Mouse (Mus musculus): ENCODE results near the gene Abraxas1. TPM values are rescaled to one million over a fixed set of nuclear protein-coding genes. Genes with fewer than 3 reads are reported as not detected.

The Abraxas1 gene
- polyA plus RNA-seq (2012; rRNA removed): 3.8 and 5.9 TPM in 2 replicates

DNA sequence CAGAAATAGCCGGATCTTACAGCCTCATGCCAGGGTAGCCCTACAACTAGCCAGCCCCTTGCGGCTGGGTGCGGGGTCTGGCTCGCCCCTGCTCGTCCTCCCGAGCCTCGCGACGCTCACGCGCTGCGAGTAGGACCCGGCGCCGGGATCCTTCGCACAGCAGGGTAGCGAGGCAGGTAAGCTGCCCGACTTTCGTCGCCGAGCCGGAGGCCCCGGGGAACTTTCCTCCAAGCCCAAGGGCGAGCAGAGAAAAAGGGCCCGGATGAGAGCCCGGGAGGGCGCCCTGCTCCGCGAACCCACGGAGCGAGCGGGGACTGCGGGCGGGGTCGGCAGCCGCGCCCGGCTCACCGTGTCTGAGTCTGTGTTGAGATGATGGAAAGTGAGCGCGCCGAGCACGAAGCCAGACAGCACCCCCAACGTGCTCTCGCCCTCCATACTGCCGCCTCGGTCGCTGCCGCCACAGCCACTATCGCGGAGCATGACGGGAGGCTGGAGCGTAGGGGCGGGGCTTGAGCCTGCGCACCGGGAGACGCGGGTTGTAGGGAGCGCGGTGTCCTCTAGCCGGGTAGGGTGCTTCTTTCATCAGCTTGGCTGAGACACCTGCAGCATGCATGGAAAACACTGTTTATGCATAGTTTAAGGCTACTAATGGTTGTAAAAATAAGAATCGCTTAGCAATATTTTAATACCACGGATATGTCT, at the start of gene Abraxas1:
Gene Abraxas1 (minus strand): TSS at position 483 of the 702 bp plus-strand sequence.

GRCm38 (mm10) chr5:100845485-100845847, 24.7 kb upstream of the Abraxas1 start, which contains the start of gene Gpat3:
Gene Gpat3 (plus strand): TSS chr5:100845713.

DNA sequence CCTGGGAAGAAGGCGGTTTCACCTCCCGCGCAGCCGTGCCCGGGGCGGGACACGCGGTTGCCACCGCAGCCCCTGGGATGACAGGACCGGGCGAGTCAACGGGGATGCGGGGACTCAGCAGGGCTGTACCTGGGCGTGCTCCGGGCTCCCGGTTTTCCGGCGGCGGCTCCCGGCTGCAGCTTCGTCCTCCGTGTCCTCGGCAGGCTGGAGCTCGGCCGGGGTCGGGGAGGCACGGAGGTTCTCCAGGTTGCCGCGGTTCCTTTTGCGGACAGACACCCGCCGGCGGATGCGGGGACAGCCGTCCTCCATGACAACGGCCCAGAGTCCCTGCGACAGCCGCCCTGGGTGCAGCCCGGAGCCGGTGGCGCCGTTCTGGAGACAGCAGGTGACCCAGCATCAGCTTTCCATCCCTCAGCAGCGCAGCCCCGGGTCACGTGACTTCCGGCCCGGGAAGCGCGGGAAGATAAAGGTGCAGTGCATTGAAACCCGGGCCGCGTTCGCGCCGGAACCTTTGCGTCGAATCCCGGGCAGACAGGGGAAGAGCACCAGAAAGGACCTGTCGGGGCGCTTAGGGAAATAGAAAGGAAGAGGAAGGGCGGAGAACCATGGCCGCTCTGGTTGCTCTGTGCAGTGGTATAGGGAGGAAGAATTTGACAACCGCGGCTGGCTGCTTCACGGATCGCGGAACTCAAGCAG, 22.5 kb downstream of the Abraxas1 start, which contains the start of the genes Helq and Mrps18c:
Gene Helq (minus strand): TSS at position 434 of the 696 bp plus-strand sequence.
Gene Mrps18c (plus strand): TSS at position 463 of the 696 bp plus-strand sequence.

Other genes with a start within 250 kb of the Abraxas1 start
- gene Plac8, start 248.7 kb downstream of the Abraxas1 start, polyA plus RNA-seq (2012; rRNA removed): 50.6 and 73.0 TPM in 2 replicates
- gene Coq2, start 145.8 kb downstream of the Abraxas1 start, polyA plus RNA-seq (2012; rRNA removed): 195 and 237 TPM in 2 replicates
- gene Hpse, start 101.2 kb downstream of the Abraxas1 start, polyA plus RNA-seq (2012; rRNA removed): 2.7 and 4.0 TPM in 2 replicates
- 7.1 and 7.8 TPM in 2 replicates for gene Helq, start 22.4 kb downstream of the Abraxas1 start, polyA plus RNA-seq (2012; rRNA removed)
- gene Mrps18c, start 22.3 kb downstream of the Abraxas1 start, polyA plus RNA-seq (2012; rRNA removed): 3.7 and 5.1 TPM in 2 replicates
- 3.2 and 3.3 TPM in 2 replicates for gene Gpat3, start 24.7 kb upstream of the Abraxas1 start, polyA plus RNA-seq (2012; rRNA removed)